Mouse (Mus musculus) ES-Bruce4 (cell line): Measurements from ENCODE around the gene Gper1. TPM values are rescaled to one million over a fixed set of nuclear protein-coding genes. Genes with fewer than 3 reads are reported as not detected.

ENCODE experiments used
- H3K27ac ChIP-seq: 2 replicates; pipeline ENCODE4 v1.5.1; 2012; ENCODE audit warnings: low read length, inconsistent platforms; ENCODE audit not compliant: insufficient read depth
- H3K27me3 ChIP-seq: 2 replicates; pipeline ENCODE4 v1.6.1; 2012; ENCODE audit warnings: mild to moderate bottlenecking, low read length, inconsistent platforms; ENCODE audit not compliant: control insufficient read depth, poor library complexity, insufficient read depth, severe bottlenecking
- H3K36me3 ChIP-seq: 2 replicates; pipeline ENCODE4 v1.6.1; 2012; ENCODE audit warnings: inconsistent platforms, mild to moderate bottlenecking, low read length, moderate library complexity; ENCODE audit not compliant: control insufficient read depth, poor library complexity, insufficient read depth, severe bottlenecking
- H3K4me1 ChIP-seq: one replicate; pipeline ENCODE4 v1.8.1; 2011; ENCODE audit warnings: low read length; ENCODE audit not compliant: control insufficient read depth, insufficient read depth
- H3K4me3 ChIP-seq: 2 replicates; pipeline ENCODE4 v1.5.1; 2011; ENCODE audit warnings: low read depth, mild to moderate bottlenecking, low read length
- H3K9ac ChIP-seq: 2 replicates; pipeline ENCODE4 v1.6.1; 2012; ENCODE audit warnings: low read depth, mild to moderate bottlenecking, inconsistent platforms; ENCODE audit not compliant: poor library complexity, severe bottlenecking
- H3K9me3 ChIP-seq: replicated peaks from 2 replicates; pipeline ENCODE4 v1.6.1; 2012; ENCODE audit warnings: mild to moderate bottlenecking, low read length, inconsistent platforms; ENCODE audit not compliant: control insufficient read depth, poor library complexity, insufficient read depth, severe bottlenecking
- CTCF ChIP-seq: IDR thresholded peaks from one replicate; pipeline ENCODE4 v1.8.1; 2011; ENCODE audit warnings: low read depth, low read length
- EP300 ChIP-seq: IDR thresholded peaks from 2 replicates; pipeline ENCODE4 v1.6.1; 2011; ENCODE audit warnings: low read depth, low read length; ENCODE audit not compliant: insufficient read depth
- POLR2A ChIP-seq: IDR thresholded peaks from one replicate; pipeline ENCODE4 v1.8.1; 2011; ENCODE audit warnings: low read length; ENCODE audit not compliant: insufficient read depth
- polyA plus RNA-seq: library from polyadenylated mRNA; stranded (reverse); fragments of >200 nt; gene quantifications from 2 replicates; pipeline ENCODE4 v1.2.4, GENCODE M21; 2011; ENCODE audit warnings: low read depth; ENCODE audit not compliant: missing spikeins, insufficient read depth, insufficient read length

The Gper1 gene
- polyA plus RNA-seq, 1 experiment: not detected

- Histone ChIP-seq H3K4me1 (no peaks in the 10 kb centered on the region), H3K4me3 (no peak overlapping the region), H3K27me3 (no peaks in the 10 kb centered on the region), H3K36me3 (no peaks in the 10 kb centered on the region), H3K27ac (no peak overlapping the region), H3K9me3 (no peaks in the 10 kb centered on the region), H3K9ac (no peak overlapping the region)
- TF ChIP-seq EP300 (no peak), POLR2A (no peak), CTCF (no peak)
Observed at GRCm38 (mm10) chr5:139383234-139383633, 39.7 kb upstream of the Gper1 start.

- H3K9ac ChIP-seq: no peak overlapping the region
Observed at GRCm38 (mm10) chr5:139384531-139384930, 38.4 kb upstream of the Gper1 start.

GRCm38 (mm10) chr5:139386047-139386446 lies 36.9 kb upstream of the Gper1 start:
- Histone ChIP-seq H3K9me3 (no peaks in the 10 kb centered on the region), H3K4me3 (no peak overlapping the region), H3K9ac (no peak overlapping the region), H3K27ac (no peak overlapping the region), H3K4me1 (no peaks in the 10 kb centered on the region), H3K27me3 (no peaks in the 10 kb centered on the region), H3K36me3 (no peaks in the 10 kb centered on the region)
- TF ChIP-seq EP300 (no peak), POLR2A (no peak), CTCF (no peak)

More at GRCm38 (mm10) chr5:139384531-139384930, 38.4 kb upstream of the Gper1 start:
- no peak overlapping the region for H3K4me3 ChIP-seq
- H3K9me3 ChIP-seq: no peaks in the 10 kb centered on the region
- H3K4me1 ChIP-seq: no peaks in the 10 kb centered on the region
- H3K27me3 ChIP-seq: no peaks in the 10 kb centered on the region
- H3K36me3 ChIP-seq: no peaks in the 10 kb centered on the region
- no peak overlapping the region for H3K27ac ChIP-seq
- TF ChIP-seq POLR2A (no peak), CTCF (no peak), EP300 (no peak)

- H3K4me3 ChIP-seq: no peak overlapping the region
- H3K27ac ChIP-seq: no peak overlapping the region
- no peaks in the 10 kb centered on the region for H3K4me1 ChIP-seq
- H3K36me3 ChIP-seq: no peaks in the 10 kb centered on the region
- no peak overlapping the region for H3K9ac ChIP-seq
- H3K9me3 ChIP-seq: no peaks in the 10 kb centered on the region
- no peaks in the 10 kb centered on the region for H3K27me3 ChIP-seq
- no peak for TF ChIP-seq EP300
- no peak for TF ChIP-seq CTCF
- no peak for TF ChIP-seq POLR2A
Observed at GRCm38 (mm10) chr5:139387329-139388194, 35.4 kb upstream of the Gper1 start.

- Histone ChIP-seq H3K4me3 (no peak overlapping the region), H3K9me3 (no peaks in the 10 kb centered on the region), H3K27ac (no peak overlapping the region), H3K4me1 (no peaks in the 10 kb centered on the region), H3K36me3 (no peaks in the 10 kb centered on the region), H3K9ac (no peak overlapping the region), H3K27me3 (no peaks in the 10 kb centered on the region)
- TF ChIP-seq CTCF: no peak
- TF ChIP-seq EP300: no peak
- no peak for TF ChIP-seq POLR2A
Observed at GRCm38 (mm10) chr5:139388195-139388570, 34.8 kb upstream of the Gper1 start.

- no peak for TF ChIP-seq CTCF
- no peak for TF ChIP-seq POLR2A
- no peak for TF ChIP-seq EP300
- H3K4me1 ChIP-seq: no peaks in the 10 kb centered on the region
- H3K9ac ChIP-seq: no peak overlapping the region
Observed at GRCm38 (mm10) chr5:139388694-139389675, 34.0 kb upstream of the Gper1 start.

More at GRCm38 (mm10) chr5:139388694-139389675, 34.0 kb upstream of the Gper1 start:
- no peak overlapping the region for H3K27ac ChIP-seq
- no peaks in the 10 kb centered on the region for H3K27me3 ChIP-seq
- no peaks in the 10 kb centered on the region for H3K36me3 ChIP-seq
- H3K9me3 ChIP-seq: no peaks in the 10 kb centered on the region
- H3K4me3 ChIP-seq: no peak overlapping the region
